Mouse (Mus musculus) thymus, postnatal 4 days (tissue): Measurements from ENCODE around the gene Col4a4.

Experiments
- DNase-seq: peaks from one replicate; pipeline ENCODE4 v3.0.0; 2021

The Col4a4 gene

GRCm38 (mm10) chr1:82410548-82410947, 176.1 kb downstream of the Col4a4 start:
- DNase-seq, result no peak

- no peak for DNase-seq
These were observed 177.4 kb downstream of the Col4a4 start for GRCm38 (mm10) chr1:82409271-82409670.

GRCm38 (mm10) chr1:82407786-82408185, 178.9 kb downstream of the Col4a4 start:
- DNase-seq, result no peak
